Mouse (Mus musculus) thymus, adult 2 months (tissue): ENCODE measurements around the gene Agbl2.

Experiments used
- CTCF ChIP-seq: fragments of 200-500 bp; IDR thresholded peaks from 2 replicates; pipeline ENCODE4 v1.5.1; 2012; ENCODE audit warnings: mild to moderate bottlenecking, control low read depth, low read length, moderate library complexity, borderline replicate concordance; ENCODE audit not compliant: control insufficient read depth, poor library complexity, insufficient read depth; ENCODE audit errors: extremely low read depth
- POLR2A ChIP-seq: fragments of 200-500 bp; IDR thresholded peaks from 2 replicates; pipeline ENCODE4 v1.6.1; 2012; ENCODE audit warnings: mild to moderate bottlenecking, low read length, control low read depth, moderate library complexity; ENCODE audit not compliant: control insufficient read depth, poor library complexity, insufficient read depth; ENCODE audit errors: extremely low read depth

- no peak for TF ChIP-seq CTCF
- TF ChIP-seq POLR2A = no peak
Measured at GRCm38 (mm10) chr2:90810751-90811150, 28.2 kb downstream of the Agbl2 start.
